Mouse (Mus musculus) testis, postnatal 10 days (tissue): Measurements from ENCODE around the gene Hoxb9.

ENCODE experiments used
- DNase-seq: peaks from one replicate; pipeline ENCODE4 v3.0.0; 2021; ENCODE audit warnings: low spot score

The Hoxb9 gene

DNA sequence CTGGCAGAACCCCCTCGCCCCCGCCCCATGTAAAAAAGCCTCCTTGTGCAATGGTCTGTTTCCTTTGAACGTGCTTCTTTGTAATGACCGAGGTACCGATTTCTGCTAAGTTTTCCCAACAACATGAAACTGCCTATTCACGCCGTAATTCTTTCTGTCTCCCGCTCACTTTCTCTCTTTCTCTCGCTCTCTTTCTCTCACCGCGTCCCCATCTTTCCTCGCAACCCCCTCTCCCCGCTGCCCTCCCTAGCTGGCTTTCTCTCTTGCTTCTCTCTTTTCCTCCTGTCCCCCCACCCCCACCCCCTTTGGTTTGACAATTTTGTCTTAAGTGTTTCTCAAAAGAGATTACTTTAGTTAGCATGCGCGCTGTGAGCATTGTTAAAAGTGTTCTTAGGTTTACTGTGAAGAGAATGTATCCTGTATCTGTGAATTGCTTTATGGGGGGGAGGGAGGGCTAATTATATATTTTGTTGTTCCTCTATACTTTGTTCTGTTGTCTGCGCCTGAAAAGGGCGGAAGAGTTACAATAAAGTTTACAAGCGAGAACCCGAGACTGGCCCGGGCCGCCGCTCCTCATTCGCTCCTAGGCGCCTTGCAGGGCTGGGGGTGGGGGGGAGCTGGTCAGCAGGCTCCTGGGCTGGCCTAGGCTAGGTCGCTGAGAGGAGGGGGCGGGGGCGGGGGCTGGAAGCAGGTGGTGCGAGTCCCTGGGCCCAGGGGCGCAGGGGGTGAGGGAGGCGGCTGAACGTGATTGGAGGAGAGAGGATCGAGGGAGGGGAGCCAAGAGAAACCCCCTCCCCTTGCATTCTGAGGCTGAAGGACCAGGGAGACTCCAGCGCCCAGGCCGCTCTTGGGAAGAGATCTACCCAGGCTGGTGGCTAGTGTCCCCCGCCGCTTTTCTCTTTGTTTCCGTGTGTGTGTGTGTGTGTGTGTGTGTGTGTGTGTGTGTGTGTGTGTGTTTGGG is 13.8 kb downstream of the Hoxb9 start:
- no peak for DNase-seq

DNA sequence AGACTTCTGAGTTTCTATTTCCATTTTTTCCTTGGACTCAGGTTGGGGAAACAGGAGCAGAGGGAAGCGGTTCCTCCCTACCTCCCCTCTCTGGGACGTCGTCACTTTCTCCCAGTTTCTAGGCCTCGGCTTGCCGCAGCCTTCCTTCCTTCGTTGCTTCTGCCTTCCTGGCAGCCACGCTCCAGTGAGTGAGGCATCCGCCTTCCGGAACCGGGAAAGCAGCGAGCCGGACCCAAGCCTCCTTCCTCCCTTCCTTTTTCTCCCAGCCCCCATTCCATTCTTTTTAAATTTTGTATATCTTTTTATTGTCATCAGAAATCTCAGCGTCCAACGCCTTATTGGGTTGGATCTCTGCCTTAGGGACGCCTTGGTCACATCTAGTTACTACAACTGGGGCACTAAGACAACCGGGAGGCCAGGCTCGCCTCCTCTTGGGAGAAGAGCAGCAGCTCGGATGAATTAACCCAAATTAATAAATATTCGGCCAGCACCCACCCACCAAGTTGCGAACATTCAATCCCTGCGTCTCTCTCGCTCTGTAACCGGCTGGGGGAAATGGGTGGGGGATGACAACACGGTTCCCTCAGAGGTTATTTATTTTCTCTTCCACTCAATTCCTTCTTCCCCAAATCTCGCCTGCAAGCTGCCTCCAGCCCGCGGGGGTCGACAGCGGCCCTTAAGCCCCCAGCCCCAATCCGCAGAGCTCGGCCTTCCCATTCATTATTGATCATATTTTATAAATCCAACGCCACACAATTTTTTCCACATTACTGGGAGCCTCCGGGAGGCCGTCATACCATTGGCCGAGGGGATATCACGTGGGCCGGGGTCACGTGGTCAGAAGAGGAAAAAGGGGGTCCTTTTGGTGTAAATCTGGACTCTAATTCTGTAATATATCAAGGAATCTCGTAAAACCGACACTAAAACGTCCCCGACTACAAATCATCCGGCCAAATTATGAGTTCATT is 14.8 kb downstream of the Hoxb9 start, which contains the start of gene Hoxb7:
Hoxb7 (plus strand) TSS at position 853 of the 968 bp plus-strand sequence.
- DNase-seq = no peak

GRCm38 (mm10) chr11:96286739-96287385 is 15.6 kb downstream of the Hoxb9 start:
- DNase-seq = no peak

DNA sequence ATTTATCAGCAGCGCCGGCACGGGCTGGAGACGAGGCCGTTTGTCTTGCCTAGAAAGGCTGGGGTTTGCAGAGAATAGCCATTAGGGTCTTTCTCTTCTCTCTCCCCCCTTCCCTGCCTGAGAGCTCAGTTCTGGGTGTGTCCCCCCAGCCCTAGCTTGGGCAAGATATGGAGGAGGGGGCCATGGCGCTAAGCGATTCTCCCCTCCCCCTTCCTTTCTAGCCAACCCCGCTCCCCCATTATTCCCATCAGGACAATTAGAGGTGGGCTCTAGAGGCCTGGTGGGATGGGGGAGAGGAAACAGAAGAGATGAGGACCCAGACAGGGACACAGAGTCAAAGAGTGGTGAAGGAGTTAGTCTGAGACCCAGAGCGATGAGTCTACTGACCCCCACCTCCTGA is 16.2 kb downstream of the Hoxb9 start:
- DNase-seq = no peak

DNA sequence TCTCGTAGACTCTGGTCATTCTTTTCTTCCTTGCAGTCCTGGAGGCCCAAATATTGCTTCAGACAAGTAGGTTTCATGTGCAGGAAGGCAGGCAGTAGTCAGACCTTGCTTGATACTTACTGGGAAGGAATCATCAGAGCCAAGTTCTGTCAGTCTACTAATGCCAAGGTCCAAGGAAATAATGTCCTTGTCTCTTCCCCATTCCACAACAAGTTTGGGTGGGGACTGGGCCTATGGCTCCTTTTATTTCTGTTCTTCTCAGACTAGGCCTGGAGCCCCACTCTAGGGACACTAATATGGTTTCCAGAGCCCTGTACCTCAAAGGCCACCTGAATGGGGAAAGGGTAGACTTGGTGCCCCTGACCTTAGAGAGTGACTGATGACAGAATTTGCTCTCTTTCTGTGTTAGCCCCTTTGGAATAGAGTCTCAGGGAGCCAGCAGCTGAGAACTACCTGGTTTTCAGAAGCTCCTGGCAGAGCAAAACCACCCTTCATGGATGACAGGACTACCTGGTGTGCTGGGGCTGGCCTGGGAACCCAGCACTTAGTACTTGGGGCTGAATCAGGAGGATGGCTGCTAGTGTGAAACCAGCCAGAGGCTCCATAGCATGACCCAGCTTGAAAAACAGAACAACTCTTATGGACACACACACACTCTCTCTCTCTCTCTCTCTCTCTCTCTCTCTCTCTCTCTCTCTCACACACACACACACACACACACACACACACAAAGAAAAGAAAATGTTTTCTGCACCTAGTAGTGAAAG is 17.4 kb downstream of the Hoxb9 start:
- no peak for DNase-seq

- DNase-seq = no peak
Observed at GRCm38 (mm10) chr11:96289293-96289692, 18.0 kb downstream of the Hoxb9 start.

- no peak for DNase-seq
Observed at GRCm38 (mm10) chr11:96289837-96290236, 18.6 kb downstream of the Hoxb9 start.

DNA sequence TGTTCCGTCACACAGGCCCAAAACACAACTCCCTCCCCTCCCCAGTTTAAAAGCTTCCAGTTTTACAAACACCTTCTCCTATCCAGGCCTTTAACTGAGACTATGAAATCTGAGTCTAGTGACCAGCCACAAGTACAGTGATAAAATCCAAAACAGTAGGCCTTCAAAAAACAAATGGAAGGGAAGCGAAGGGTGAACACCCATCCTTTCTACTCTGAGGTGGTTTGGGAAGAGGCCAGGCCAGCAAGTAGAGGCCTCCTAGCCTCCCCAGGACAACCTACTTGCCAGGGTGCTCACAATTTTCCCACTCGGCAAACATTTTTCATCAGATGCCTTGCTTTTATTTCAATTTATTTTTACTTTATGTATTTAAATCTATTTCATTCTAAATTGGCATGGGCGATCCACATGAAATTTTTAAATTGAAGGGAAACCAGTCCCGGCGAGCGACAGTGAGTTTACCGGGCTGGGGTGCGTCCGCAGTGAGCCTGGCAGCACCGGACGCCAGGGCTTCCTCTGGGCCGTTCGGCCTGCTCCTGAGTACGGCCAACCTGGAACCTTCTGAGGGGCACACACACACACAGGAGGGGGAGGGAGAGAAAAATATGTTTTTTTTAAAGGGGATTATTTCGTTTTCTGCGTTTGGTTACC is 19.6 kb downstream of the Hoxb9 start:
- no peak for DNase-seq

GRCm38 (mm10) chr11:96291681-96292564 is 20.7 kb downstream of the Hoxb9 start, which contains the start of gene Hoxb6:
Hoxb6 (plus strand) TSS chr11:96292476.
- DNase-seq = no peak

- no peak for DNase-seq
Observed at GRCm38 (mm10) chr11:96292565-96293301, 21.5 kb downstream of the Hoxb9 start.

- no peak for DNase-seq
Observed at GRCm38 (mm10) chr11:96293302-96293921, 22.2 kb downstream of the Hoxb9 start.

GRCm38 (mm10) chr11:96294245-96295091 is 23.2 kb downstream of the Hoxb9 start:
- DNase-seq = peak; percentile 83

- DNase-seq = no peak
Observed at GRCm38 (mm10) chr11:96295092-96295835, 24.0 kb downstream of the Hoxb9 start.

DNA sequence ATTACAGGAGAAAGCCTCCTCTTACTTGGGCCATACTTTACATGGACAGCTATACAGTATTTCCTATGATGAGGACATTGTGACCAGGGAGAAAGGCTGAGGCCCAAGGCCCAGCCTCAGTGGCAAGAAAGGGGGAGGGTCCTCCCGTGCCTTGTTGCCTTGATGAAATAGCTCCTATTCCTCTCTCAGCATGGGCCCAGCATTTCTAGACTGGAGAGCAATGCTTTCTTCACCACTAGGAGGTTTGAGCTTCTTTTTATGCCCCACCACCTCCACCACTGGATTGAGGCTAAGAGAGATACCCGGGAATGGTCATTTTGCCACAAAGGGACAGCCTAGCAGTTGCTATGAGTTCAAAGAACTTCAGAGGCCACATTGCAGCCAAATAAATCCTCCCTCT is 25.7 kb downstream of the Hoxb9 start:
- DNase-seq = no peak

DNA sequence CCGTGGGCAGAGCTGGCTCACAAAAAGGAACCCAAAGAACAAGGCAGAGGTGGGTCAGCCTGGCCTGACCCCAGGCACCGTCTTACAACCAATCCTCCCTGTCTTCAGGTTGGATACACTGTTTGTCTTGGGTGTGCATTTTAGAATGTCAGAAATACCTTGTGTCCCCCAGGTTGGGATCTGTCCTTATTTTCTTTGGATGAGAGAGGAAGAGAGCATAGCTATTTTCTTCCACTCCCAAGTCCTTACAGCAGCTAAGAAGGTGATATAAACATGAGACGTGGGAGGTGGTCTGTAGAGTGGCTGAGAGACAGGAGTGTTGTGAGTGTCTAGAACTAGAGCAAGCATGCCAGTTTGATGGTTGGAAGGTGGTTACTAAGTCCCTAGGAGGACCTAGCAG is 26.2 kb downstream of the Hoxb9 start:
- no peak for DNase-seq

GRCm38 (mm10) chr11:96297968-96298635 is 26.8 kb downstream of the Hoxb9 start:
- DNase-seq = no peak
